Mouse (Mus musculus) MEL (cell line): ENCODE results near the gene Ifi47.

Source experiments
- CTCF ChIP-seq, 3 experiments: IDR thresholded peaks in 2 of 3; conservative IDR thresholded peaks in 1 of 3; 2 replicates each; pipeline ENCODE4 v1.5.1; 2011 to 2012; ENCODE audit warnings: low read length in 3 of 3, low read depth in 2 of 3, mild to moderate bottlenecking in 2 of 3, improper control_type of control experiment in 1 of 3, inconsistent platforms in 1 of 3, mixed read lengths in 1 of 3, moderate library complexity in 1 of 3; ENCODE audit not compliant: control insufficient read depth in 1 of 3, insufficient read depth in 1 of 3, poor library complexity in 1 of 3, severe bottlenecking in 1 of 3
- E2F4 ChIP-seq: IDR thresholded peaks from 2 replicates; pipeline ENCODE4 v1.6.1; 2011; ENCODE audit warnings: low read depth, low read length, improper control_type of control experiment, borderline replicate concordance
- ETS1 ChIP-seq: IDR thresholded peaks from 2 replicates; pipeline ENCODE4 v1.6.1; 2012; ENCODE audit warnings: low read depth, mild to moderate bottlenecking, inconsistent platforms, low read length, improper control_type of control experiment, moderate library complexity
- JUND ChIP-seq: IDR thresholded peaks from 2 replicates; pipeline ENCODE4 v1.6.1; 2011; ENCODE audit warnings: low read depth, mild to moderate bottlenecking, improper control_type of control experiment, low read length
- MXI1 ChIP-seq: IDR thresholded peaks from 2 replicates; pipeline ENCODE4 v1.6.1; 2011; ENCODE audit warnings: mild to moderate bottlenecking, low read depth, low read length, improper control_type of control experiment
- USF1 ChIP-seq: IDR thresholded peaks from 2 replicates; pipeline ENCODE4 v1.6.1; 2014; ENCODE audit warnings: low read depth, mild to moderate bottlenecking, inconsistent platforms, low read length, improper control_type of control experiment, moderate library complexity
- USF2 ChIP-seq, 2 experiments: IDR thresholded peaks; 2 replicates each; pipeline ENCODE4 v1.6.1; 2011 to 2012; ENCODE audit warnings: improper control_type of control experiment in 2 of 2, low read length in 2 of 2, borderline replicate concordance in 1 of 2, inconsistent platforms in 1 of 2, low read depth in 1 of 2, mild to moderate bottlenecking in 1 of 2; ENCODE audit not compliant: insufficient read depth in 1 of 2

DNA sequence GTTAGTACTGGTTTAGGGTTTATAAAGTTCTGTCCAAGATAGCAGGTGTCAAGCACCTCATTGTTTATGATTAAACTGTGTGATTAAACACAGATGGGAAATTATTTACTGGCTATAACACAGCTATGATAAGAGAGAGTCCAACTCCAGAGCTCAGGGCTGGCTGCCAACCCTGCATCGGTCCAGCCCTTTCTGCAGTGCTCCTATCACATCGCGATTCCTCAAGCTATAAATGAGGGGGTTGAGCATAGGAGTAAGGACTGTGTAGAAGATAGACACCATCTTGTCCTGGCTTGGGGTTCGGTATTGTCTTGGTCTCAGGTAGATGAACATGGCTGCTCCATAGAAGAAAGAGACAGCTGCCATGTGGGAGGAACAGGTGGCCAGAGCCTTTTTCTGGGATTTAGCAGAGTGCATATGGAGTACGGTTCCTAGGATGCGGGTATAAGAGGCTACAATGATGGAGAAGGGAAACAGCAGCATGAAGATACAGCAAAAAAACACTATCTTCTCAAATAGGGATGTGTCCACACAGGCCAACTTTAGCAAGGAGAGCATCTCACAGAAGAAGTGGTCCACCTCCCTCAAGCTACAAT is 36.3 kb downstream of the Ifi47 start:
- TF ChIP-seq USF1 (no peak), JUND (no peak), CTCF (IDR thresholded peaks at IDR 0.05 in 2 of 3, conservative IDR thresholded peaks at IDR 0.05 in 1 of 3; ENCODE audit: control insufficient read depth in 1 of 3, insufficient read depth in 1 of 3, low read depth in 2 of 3, low read length in 3 of 3, poor library complexity in 1 of 3, severe bottlenecking in 1 of 3) (no peak), USF2 (IDR thresholded peaks at IDR 0.05; ENCODE audit: borderline replicate concordance in 1 of 2, insufficient read depth in 1 of 2, low read depth in 1 of 2, low read length in 2 of 2) (no peak), MXI1 (no peak), ETS1 (no peak), E2F4 (no peak)
